ENCODE assay signal across 27 mouse cellular contexts in the genomic region with DNA sequence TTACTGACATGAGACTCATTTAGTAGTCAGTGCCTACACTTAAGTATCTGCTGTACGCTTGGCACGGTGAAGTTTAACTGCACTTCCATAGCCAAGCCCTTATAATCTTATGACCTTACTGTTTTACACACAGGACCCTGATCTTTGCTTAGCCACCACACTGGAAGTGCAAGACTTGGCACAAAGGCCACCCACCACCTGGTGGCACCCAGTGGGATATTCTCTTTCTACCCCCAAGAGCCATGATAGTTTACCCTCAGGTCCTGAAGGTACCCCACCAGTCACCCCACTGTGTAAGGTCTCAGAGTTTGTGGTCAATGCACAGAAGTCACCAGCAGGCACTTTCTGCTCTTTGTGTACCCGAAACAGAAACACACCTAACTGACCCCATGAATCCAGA. TPM values are rescaled to one million over a fixed set of nuclear protein-coding genes. Genes with fewer than 3 reads are reported as not detected.
"Had no signal": no experiment of that assay in that cellular context is flagged by ENCODE, and none has a peak within 500 bp of the region (broad histone marks: within the 10 kb centered on the region; RNA-seq: fewer than 3 reads in every experiment).

No protein-coding gene starts in this region.

- H3K4me1 ChIP-seq: kidney, embryonic 15.5 days; limb, embryonic 12.5 days; limb, embryonic 15.5 days; lung, embryonic 15.5 days; midbrain, embryonic 12.5 days; midbrain, embryonic 15.5 days; neural tube, embryonic 12.5 days; stomach, embryonic 15.5 days had no signal

- H3K36me3 ChIP-seq: kidney, embryonic 15.5 days; limb, embryonic 12.5 days; limb, embryonic 15.5 days; lung, embryonic 15.5 days; midbrain, embryonic 12.5 days; midbrain, embryonic 15.5 days; neural tube, embryonic 12.5 days; stomach, embryonic 15.5 days had no signal

- H3K9ac ChIP-seq: kidney, embryonic 15.5 days; limb, embryonic 12.5 days; limb, embryonic 15.5 days; liver, embryonic 14.5 days; liver, postnatal 0 days; lung, embryonic 15.5 days; midbrain, embryonic 12.5 days; midbrain, embryonic 15.5 days; neural tube, embryonic 12.5 days; stomach, embryonic 15.5 days had no signal

- H3K27me3 ChIP-seq: kidney, embryonic 15.5 days; limb, embryonic 12.5 days; limb, embryonic 15.5 days; lung, embryonic 15.5 days; midbrain, embryonic 12.5 days; midbrain, embryonic 15.5 days; neural tube, embryonic 12.5 days; stomach, embryonic 15.5 days had no signal

- H3K27ac ChIP-seq: kidney, embryonic 15.5 days; limb, embryonic 12.5 days; limb, embryonic 15.5 days; liver, embryonic 14.5 days; lung, embryonic 15.5 days; midbrain, embryonic 12.5 days; midbrain, embryonic 15.5 days; neural tube, embryonic 12.5 days; stomach, embryonic 15.5 days had no signal

- ATAC-seq: liver, postnatal 0 days; midbrain, embryonic 15.5 days had no signal

- H3K9me3 ChIP-seq: kidney, embryonic 15.5 days; limb, embryonic 15.5 days; lung, embryonic 15.5 days; midbrain, embryonic 12.5 days; midbrain, embryonic 15.5 days; stomach, embryonic 15.5 days had no signal

- DNase-seq: kidney, adult 11 months; kidney, adult 8-10 months; kidney, postnatal 10 days; kidney, postnatal 36 days; left cerebral cortex, postnatal 4 days; liver, postnatal 0 days; lung, postnatal 14 days; lung, postnatal 4 days; retina, postnatal 1 day; right cerebral cortex, postnatal 25 days; spleen, adult 18-20 months had no signal

- H3K4me3 ChIP-seq: kidney, embryonic 15.5 days; limb, embryonic 12.5 days; limb, embryonic 15.5 days; lung, embryonic 15.5 days; midbrain, embryonic 12.5 days; midbrain, embryonic 15.5 days; neural tube, embryonic 12.5 days; stomach, embryonic 15.5 days had no signal

- H3K4me2 ChIP-seq: kidney, embryonic 15.5 days; limb, embryonic 12.5 days; limb, embryonic 15.5 days; liver, embryonic 11.5 days; lung, embryonic 15.5 days; midbrain, embryonic 12.5 days; midbrain, embryonic 15.5 days; neural tube, embryonic 12.5 days; stomach, embryonic 15.5 days had no signal

RNA-seq across cellular contexts. Expression of a gene that starts 22.0 kb away (rescaled TPM):
- total RNA-seq: layer of hippocampus, adult 8-10 months; layer of hippocampus, postnatal 10 days; left cerebral cortex, postnatal 14 days; left cerebral cortex, postnatal 4 days; megakaryocyte progenitor cell, adult 5-6 weeks had no signal
- polyA plus RNA-seq: limb, embryonic 15.5 days; liver, embryonic 11.5 days; liver, embryonic 14.5 days; midbrain, embryonic 12.5 days; midbrain, embryonic 15.5 days; neural tube, embryonic 12.5 days had no signal

RNA-seq across cellular contexts. Expression of a gene that starts 28.6 kb away (rescaled TPM):
- total RNA-seq: layer of hippocampus, adult 8-10 months; layer of hippocampus, postnatal 10 days; left cerebral cortex, adult 8-10 months; left cerebral cortex, postnatal 14 days; left cerebral cortex, postnatal 4 days; megakaryocyte progenitor cell, adult 5-6 weeks had no signal
- polyA plus RNA-seq: limb, embryonic 12.5 days; limb, embryonic 15.5 days; liver, embryonic 11.5 days; liver, embryonic 14.5 days; liver, postnatal 0 days; midbrain, embryonic 12.5 days; midbrain, embryonic 15.5 days; neural tube, embryonic 12.5 days had no signal

RNA-seq across cellular contexts. Expression of a gene that starts 29.2 kb away (rescaled TPM):
- total RNA-seq: megakaryocyte progenitor cell, adult 5-6 weeks; neutrophil, adult 5-6 weeks had no signal
